Mouse (Mus musculus) 3134 (cell line): ENCODE measurements around the gene Gm21973.

Experiments
- DNase-seq: peaks from one replicate; pipeline ENCODE4 v3.0.0-alpha.2; 2011; ENCODE audit warnings: low spot score; ENCODE audit not compliant: insufficient read length; ENCODE audit errors: extremely low read depth

Gene Gm21973

DNA sequence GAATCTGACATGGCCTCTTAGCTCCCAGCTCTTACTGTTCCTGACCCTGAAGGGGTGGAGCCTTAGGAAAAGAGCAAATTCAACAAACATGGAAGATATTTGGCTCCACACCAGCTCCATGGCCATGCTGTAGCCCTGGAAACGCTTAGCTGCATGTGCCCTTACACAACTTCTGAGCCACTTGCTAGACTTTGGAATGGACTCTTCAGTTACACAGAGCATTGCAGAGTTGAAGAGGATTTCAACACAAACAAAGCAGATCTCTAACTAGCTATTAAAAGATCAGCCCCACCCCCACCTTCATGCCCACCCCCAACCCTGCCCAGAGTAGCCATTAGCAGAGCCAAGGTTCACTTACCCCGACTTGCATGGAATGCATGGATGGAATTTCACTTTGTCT lies 74.6 kb downstream of the Gm21973 start:
- DNase-seq = no peak

DNA sequence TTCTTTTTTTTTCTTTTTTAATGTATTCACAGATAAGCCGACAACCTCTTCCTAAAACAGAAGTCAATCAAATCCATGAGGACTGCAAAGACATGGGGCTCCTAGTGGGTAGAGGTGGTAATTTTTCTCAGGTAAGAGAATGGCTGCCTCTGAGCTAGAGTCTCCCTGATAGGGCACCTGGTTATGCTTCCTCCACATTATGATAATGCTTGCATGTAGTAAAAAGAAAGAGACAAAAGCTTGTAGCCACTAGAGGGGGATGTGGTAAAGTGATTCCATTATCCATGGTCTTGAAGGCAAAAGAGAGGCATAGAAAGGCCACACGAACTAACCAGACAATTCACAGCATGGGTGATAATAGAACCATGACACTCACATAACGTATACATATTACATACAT lies 75.2 kb downstream of the Gm21973 start:
- DNase-seq = no peak

DNA sequence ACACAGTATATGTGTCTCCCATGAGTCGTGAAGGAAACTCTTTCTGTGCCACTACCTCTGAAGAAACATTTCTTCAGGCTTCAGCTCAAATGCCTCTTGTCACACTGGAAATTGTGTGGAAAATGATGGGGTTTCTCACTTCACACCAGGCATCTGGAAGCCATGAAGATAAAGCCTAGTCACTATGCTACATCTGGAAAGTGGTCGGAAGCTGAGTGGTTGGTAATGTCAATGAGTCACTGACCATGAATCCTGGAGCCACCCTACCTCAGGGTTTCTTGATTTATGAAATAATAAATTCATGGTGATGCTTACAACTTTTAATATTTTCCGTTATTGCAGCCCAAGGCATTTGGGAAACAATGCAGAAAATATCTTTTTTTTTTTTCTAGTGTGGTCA lies 84.7 kb downstream of the Gm21973 start:
- no peak for DNase-seq

DNA sequence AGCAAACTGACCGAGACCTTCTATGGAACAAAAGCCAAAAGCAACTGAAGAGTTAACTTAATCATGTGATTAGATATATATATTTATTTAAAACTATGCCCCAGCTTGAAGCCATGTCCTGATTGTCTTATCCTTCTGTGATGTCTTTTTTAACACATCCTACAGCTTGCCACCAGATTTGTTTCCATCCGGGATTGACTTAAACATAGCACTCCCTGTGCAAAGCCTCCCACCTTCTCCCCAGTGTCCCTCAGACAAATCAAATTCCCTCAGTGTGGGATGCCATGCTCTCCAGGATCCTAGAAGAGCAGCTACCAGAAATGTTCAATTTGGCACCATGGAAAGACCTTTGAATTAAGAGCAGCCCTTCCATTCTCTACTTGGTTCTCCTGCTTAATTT lies 85.7 kb downstream of the Gm21973 start:
- no peak for DNase-seq

DNA sequence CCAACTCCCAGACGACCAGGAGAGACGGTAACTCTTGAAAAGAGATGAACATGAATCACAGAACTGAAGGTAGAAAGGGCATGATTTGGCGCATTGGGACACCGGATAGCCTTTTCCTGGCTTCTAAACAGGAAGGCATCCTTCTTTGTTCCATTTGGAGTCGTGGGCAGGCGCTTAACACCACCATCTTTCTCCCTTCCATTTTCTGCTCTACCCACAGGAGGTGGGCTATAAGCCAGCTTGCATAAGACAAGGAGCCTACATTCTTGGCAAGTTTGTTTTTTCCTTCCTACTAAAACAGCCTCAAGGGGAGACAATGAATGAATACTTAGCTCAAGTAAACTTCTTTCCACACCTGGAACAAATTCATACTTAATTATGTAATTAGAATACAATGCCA lies 88.5 kb downstream of the Gm21973 start:
- DNase-seq = no peak

DNA sequence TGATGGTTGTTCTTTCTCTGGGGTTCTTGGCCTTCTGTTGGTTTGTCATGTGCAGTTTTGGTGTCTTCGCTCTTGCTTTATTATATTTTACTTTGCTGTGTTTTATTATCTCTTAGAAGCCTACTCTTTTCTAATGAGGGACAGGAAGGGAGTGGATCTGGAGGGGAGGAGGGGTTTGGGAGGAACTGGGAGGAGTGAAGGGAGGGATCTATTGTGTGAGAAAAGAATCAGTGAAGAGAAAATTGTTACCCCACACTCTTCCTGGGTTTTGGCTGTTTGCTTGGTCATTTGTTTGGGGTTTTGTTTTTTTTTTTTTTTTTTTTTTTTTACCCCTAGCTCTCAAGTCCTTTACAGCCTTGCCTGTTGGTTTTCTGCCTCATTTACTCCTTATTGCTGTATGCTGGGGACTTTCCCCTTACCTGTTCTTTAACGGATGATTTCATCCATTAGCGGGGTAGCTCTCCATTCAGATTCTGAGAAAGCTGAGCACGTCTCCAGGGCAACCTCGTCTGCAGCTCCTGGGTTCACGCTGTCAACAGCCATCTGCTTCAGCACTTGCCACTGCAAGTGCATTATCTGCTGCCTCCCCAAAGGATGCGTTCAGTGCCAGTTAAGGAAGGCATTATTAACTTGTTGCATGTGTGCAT lies 96.1 kb downstream of the Gm21973 start:
- DNase-seq = no peak

DNA sequence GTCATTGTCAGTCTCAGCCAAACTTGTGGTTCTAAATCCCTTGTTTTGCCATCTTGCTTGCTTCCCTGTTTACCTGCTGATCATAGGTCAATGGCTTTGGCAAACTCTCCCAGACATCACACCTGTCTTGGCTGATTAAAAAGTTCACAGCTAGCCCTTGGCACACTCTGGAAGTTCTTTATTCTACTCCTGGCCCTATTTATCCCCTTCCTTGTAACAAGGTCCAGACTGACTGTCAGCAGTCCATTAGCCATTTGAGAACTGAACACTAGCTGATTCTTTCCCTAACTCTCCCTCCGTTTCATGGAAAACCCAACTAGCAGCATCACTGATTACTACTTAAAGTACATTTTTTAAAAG lies 96.6 kb downstream of the Gm21973 start:
- DNase-seq = no peak
